Mouse (Mus musculus): ENCODE measurements around the gene Helz.

Gene Helz

GRCm38 (mm10) chr11:107724603-107725002, 176.9 kb downstream of the Helz start:
- DNase-seq (ENCODE audit: low spot score in 2 of 2) = no peak

- no peak for DNase-seq (ENCODE audit: low spot score in 2 of 2)
Measured at GRCm38 (mm10) chr11:107728073-107728863, 180.5 kb downstream of the Helz start.

DNA sequence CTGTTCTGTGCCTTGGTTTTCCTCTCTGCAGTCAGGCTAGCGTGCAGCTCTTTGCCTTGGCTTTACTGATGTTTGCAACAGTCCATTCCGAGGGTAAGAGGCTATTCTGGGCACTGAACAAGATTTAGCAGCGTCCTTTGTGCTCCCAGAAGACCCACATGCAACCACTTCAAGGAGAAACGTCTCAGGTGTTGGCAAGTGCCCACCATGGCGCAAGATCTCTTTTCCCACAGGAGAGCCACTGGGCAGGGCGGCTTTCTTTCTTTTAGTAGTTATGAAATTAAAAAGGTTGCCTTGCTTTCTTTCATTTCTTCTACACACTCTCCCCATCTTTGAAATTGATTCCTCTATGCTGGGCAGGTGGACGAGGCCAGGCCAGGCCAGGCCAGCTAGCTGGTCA, 181.4 kb downstream of the Helz start:
- no peak for DNase-seq (ENCODE audit: low spot score in 2 of 2)

DNA sequence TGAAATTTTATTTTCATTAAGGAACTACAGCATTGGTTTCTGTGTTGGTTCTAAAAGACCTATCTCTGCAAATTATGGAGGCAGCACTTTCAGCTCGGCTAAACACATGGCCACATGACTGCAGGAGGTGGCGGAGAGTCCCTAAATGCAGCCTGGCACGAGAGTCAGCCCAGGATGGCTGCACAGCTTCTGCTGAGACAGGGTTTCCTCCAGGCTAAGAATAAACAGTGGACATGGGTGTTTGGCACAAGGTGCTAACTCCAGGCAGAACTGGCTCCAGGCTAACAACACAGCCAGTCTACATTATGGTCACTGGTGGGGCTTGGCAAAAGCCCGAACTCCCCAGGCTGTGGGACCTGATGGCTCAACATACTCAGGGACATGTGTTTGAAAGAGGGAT, 183.2 kb downstream of the Helz start:
- DNase-seq (ENCODE audit: low spot score in 2 of 2) = no peak

DNA sequence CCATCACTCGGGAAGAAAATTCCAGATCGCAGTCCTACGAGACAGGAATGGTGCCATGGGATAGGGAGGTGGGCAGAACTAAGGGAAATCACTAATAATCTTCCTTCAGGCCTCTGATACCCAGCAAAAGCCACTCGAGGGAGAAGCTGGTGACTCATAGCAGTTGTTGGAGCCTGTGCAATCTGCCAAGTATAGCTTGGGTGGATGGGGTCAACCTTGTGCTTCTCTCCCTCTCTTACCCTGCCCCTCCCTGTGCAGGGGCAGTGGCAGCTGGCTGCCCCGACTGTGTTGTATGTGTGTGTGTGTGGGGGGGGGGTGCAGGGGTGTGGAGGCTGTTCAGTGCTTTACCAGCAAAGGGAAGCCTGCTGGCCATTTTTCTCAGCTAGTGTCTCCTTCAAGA, 183.8 kb downstream of the Helz start:
- DNase-seq (ENCODE audit: low spot score in 2 of 2) = no peak

DNA sequence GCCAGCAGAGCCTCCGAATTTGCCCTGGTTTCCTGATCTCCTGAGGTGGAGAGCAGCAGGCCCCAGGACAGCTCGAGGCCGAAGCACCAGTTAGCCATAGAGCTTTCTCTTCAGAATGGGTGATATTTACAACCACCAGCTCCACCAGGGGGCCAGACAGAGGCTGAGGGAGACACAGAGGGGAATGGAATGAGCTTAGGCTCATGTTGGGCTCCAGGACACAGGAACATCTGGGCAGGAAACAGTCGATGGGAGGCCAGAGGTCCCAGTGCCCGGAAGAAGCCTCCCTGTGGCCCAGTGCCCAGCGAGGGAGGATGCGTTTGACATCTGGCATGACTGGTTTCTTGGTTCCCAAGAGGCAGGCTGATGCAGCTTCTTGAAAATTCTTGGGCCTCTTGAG, 186.4 kb downstream of the Helz start:
- DNase-seq (ENCODE audit: low spot score in 2 of 2) = peak in 1 of 2 experiments; percentile 21

DNA sequence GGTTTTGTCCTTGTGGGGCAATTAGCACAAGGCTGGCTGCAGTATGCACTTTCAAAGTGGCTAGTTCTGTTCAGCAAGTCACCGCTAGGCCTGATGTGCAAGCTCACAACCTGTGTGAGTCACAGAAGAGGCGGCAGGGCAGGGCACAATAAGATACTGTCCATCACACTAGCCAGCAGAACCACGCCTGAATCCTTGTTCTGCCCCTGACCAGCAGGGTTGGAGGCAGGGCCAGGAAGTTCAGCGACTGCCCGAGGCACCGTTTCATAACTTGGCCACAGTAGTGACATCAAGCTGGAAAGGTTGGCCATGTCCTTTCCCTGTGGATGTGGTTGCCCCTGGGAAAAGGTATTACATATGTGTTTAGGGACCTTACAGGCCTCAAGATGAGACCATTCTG, 190.2 kb downstream of the Helz start:
- DNase-seq (ENCODE audit: low spot score in 2 of 2) = no peak

GRCm38 (mm10) chr11:107738418-107739099, 190.8 kb downstream of the Helz start:
- no peak for DNase-seq (ENCODE audit: low spot score in 2 of 2)

GRCm38 (mm10) chr11:107743100-107743499, 195.4 kb downstream of the Helz start:
- no peak for DNase-seq (ENCODE audit: low spot score in 2 of 2)

All from spleen, postnatal 10 days (tissue).